ENCODE assay signal across 8 mouse cellular contexts in the genomic region with DNA sequence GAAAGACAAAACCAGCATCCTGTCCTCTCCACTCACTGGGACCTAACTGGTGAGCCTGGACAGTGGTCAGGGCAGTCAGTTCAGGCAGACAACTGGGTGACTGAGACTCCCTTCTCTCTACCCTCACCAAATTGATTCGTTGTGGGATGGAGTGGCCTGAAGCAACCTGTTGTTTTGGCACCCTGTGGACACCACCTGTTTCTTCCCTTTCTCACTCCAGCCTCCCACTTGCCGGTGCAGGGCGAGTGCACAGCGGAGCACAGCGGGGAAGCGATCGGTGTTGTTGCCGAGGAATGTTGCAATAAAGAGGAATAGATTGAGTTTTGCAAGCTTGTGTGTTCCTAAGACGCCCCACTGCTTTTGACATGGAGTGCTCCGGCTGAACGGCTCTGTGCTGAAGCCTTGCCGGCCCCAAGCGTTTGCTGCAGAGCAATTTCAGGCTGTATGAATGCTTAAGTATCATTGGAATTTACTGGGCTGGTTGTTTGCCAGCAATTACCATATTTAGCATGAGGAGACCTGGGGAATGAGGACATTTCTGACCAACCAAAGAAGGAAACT. TPM values are rescaled to one million over a fixed set of nuclear protein-coding genes. Genes with fewer than 3 reads are reported as not detected.
DNase-seq lines count a peak whose midpoint lies in the region.

No protein-coding gene starts in this region.

- DNase-seq in 3134 (ENCODE audit: extremely low read depth, insufficient read length, low spot score), result peak; percentile 84
- DNase-seq in adipocyte (ENCODE audit: low spot score), result peak; percentile 82
- DNase-seq in fat pad, adult 2 months (ENCODE audit: extremely low read depth, low read depth, low spot score), result peak; percentile 68
- DNase-seq in heart, postnatal 14 days, result peak; percentile 60 to 69
- DNase-seq in limb, embryonic 10.5 days (ENCODE audit: low spot score), result no peak
- peak; percentile 54 for DNase-seq in midbrain, embryonic 10.5 days (ENCODE audit: low spot score)
- DNase-seq in urinary bladder, postnatal 4 days (ENCODE audit: low spot score in 2 of 2), result peak; percentile 63 to 71
- no peak for DNase-seq in thymus, postnatal 10 days (ENCODE audit: low spot score in 2 of 2)

- H3K4me3 ChIP-seq in limb, embryonic 10.5 days, result peak overlapping the region; percentile 9; the same call in 1 of the 2 replicates
- peak overlapping the region; percentile 32; the same call in 1 of the 2 replicates for H3K4me3 ChIP-seq in midbrain, embryonic 10.5 days

- WGBS in limb, embryonic 10.5 days, result 10% methylated on average over 13 of the region's 13 CpGs
- WGBS in midbrain, embryonic 10.5 days, result 3% methylated on average over 13 of the region's 13 CpGs

- no peaks in the 10 kb centered on the region for H3K9me3 ChIP-seq in limb, embryonic 10.5 days (replicated peaks)
- H3K9me3 ChIP-seq in midbrain, embryonic 10.5 days (replicated peaks), result no peaks in the 10 kb centered on the region

- intact Hi-C loops in heart, postnatal 14 days (cut with DNase I), result no loop called here

- H3K4me1 ChIP-seq in limb, embryonic 10.5 days, result peaks cover 62% of the 10 kb centered on the region
- peaks cover 76% of the 10 kb centered on the region for H3K4me1 ChIP-seq in midbrain, embryonic 10.5 days

- H3K27ac ChIP-seq in limb, embryonic 10.5 days, result peak overlapping the region; percentile 64; the same call in 1 of the 2 replicates
- H3K27ac ChIP-seq in midbrain, embryonic 10.5 days (replicated peaks), result peak overlapping the region; percentile 63

- no peaks in the 10 kb centered on the region for H3K36me3 ChIP-seq in limb, embryonic 10.5 days
- H3K36me3 ChIP-seq in midbrain, embryonic 10.5 days, result no peaks in the 10 kb centered on the region

- H3K27me3 ChIP-seq in limb, embryonic 10.5 days (ENCODE audit: low read depth, poor library complexity, severe bottlenecking), result no peaks in the 10 kb centered on the region
- H3K27me3 ChIP-seq in midbrain, embryonic 10.5 days (ENCODE audit: low read depth, poor library complexity, severe bottlenecking), result 0 out of 2 replicates have a peak, but pooled peaks cover 10% of the 10 kb centered on the region

RNA-seq across cellular contexts. Expression of gene Notch2, which starts 11.0 kb away (rescaled TPM):
- 10 to 100 TPM; 23.4 to 23.6 TPM for total RNA-seq in heart, postnatal 14 days (2021)
- 22.7 and 29.6 TPM in 2 replicates for polyA plus RNA-seq in limb, embryonic 10.5 days (2016; fragmentation: Nextera tagmentation; extraction: Ambion mirVana)
- polyA plus RNA-seq in midbrain, embryonic 10.5 days (2016; fragmentation: Nextera tagmentation; extraction: Ambion mirVana), result 16.1 and 16.6 TPM in 2 replicates

Comparison
In these comparisons a context has a peak if more than half of its experiments do, and no peak if none do; other contexts are left out.
1. DNase-seq: peak in 3134 (single experiment), adipocyte (single experiment), fat pad, adult 2 months (single experiment), heart, postnatal 14 days (2 of 2), midbrain, embryonic 10.5 days (single experiment) and urinary bladder, postnatal 4 days (2 of 2); none in limb, embryonic 10.5 days (single experiment) and thymus, postnatal 10 days (0 of 2).